Mouse (Mus musculus): ENCODE results near the gene Anapc7.

DNA sequence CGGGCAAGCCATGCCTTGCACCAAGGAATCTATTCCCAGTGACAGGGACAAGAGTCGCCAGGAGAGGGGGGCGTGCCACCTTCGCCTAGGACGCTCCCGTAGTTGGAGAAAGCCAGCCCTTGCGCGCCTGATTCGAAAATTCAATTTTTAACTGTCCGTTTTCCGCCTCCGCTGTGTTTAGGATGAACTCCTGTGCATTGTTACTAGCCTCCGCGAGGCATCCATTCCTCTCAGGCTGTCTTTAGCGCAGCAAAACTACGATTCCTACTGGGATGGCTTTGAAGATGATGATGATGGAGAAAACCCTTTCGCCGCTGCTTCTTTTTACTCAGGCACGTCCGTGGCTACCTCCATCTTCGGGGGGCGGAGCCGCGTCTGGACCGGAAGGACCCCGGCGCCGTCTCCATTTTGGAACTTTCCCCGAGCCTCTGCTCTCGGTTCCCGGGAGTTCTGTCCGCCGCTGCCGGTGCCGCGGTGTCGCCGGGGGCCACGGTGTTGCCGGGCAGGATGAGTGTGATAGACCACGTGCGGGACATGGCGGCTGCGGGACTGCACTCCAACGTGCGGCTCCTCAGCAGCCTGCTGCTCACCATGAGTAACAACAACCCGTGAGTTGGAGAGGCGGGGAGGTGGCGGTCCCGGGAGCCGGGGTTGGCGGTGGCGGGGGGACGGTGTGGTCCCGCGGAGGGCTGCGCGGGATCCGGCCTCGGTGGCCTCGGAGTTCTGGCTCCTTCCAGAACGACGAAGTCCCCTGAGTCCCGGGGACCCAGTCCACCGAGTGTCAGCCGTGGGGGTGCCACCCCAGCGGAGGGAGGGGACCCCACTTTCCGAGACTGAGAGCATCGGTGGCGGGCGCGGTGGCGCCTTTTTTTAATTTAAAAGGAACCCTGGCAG lies 825 bp downstream of the Anapc7 start:
- TF ChIP-seq POLR2A (IDR thresholded peaks at IDR 0.05; ENCODE audit: insufficient read depth, low read length) (no peak), CTCF (IDR thresholded peaks at IDR 0.05; ENCODE audit: low read depth, low read length) (peak; percentile 4)
